Mouse (Mus musculus): ENCODE measurements around the gene Aurka. TPM values are rescaled to one million over a fixed set of nuclear protein-coding genes. Genes with fewer than 3 reads are reported as not detected.

Aurka gene
- polyA plus RNA-seq, 1 experiment: 60.7 TPM

GRCm38 (mm10) chr2:172343751-172344150 is 26.6 kb downstream of the Aurka start:
- no peak for TF ChIP-seq CTCF (IDR thresholded peaks at IDR 0.05; ENCODE audit: control insufficient read depth, insufficient read depth, low read length)
- TF ChIP-seq POLR2A (IDR thresholded peaks at IDR 0.05; ENCODE audit: borderline replicate concordance, control insufficient read depth, low read depth, low read length): no peak
- WGBS: 81% methylated on average over 7 of the region's 7 CpGs
- Histone ChIP-seq H3K27ac (ENCODE audit: control insufficient read depth, insufficient read depth, low read depth, low read length, poor library complexity) (no peak overlapping the region), H3K4me3 (replicated peaks; ENCODE audit: control insufficient read depth, low read depth, low read length) (no peak overlapping the region), H3K4me1 (ENCODE audit: control insufficient read depth, insufficient read depth, low read length) (no peaks in the 10 kb centered on the region)

GRCm38 (mm10) chr2:172341606-172342005 is 28.7 kb downstream of the Aurka start:
- TF ChIP-seq POLR2A (IDR thresholded peaks at IDR 0.05; ENCODE audit: borderline replicate concordance, control insufficient read depth, low read depth, low read length) (no peak), CTCF (IDR thresholded peaks at IDR 0.05; ENCODE audit: control insufficient read depth, insufficient read depth, low read length) (no peak)
- Histone ChIP-seq H3K4me3 (replicated peaks; ENCODE audit: control insufficient read depth, low read depth, low read length) (no peak overlapping the region), H3K4me1 (ENCODE audit: control insufficient read depth, insufficient read depth, low read length) (no peaks in the 10 kb centered on the region), H3K27ac (ENCODE audit: control insufficient read depth, insufficient read depth, low read depth, low read length, poor library complexity) (no peak overlapping the region)
- 72% methylated on average over 5 of the region's 5 CpGs for WGBS

GRCm38 (mm10) chr2:172340936-172341335 is 29.4 kb downstream of the Aurka start:
- 51% methylated on average over 3 of the region's 3 CpGs for WGBS
- no peak for TF ChIP-seq POLR2A (IDR thresholded peaks at IDR 0.05; ENCODE audit: borderline replicate concordance, control insufficient read depth, low read depth, low read length)
- TF ChIP-seq CTCF (IDR thresholded peaks at IDR 0.05; ENCODE audit: control insufficient read depth, insufficient read depth, low read length): no peak
- no peak overlapping the region for H3K4me3 ChIP-seq (replicated peaks; ENCODE audit: control insufficient read depth, low read depth, low read length)
- no peaks in the 10 kb centered on the region for H3K4me1 ChIP-seq (ENCODE audit: control insufficient read depth, insufficient read depth, low read length)
- no peak overlapping the region for H3K27ac ChIP-seq (ENCODE audit: control insufficient read depth, insufficient read depth, low read depth, low read length, poor library complexity)

- H3K27ac ChIP-seq (ENCODE audit: control insufficient read depth, insufficient read depth, low read depth, low read length, poor library complexity): no peak overlapping the region
- 83% methylated on average over 19 of the region's 19 CpGs for WGBS
- TF ChIP-seq CTCF (IDR thresholded peaks at IDR 0.05; ENCODE audit: control insufficient read depth, insufficient read depth, low read length): no peak
- no peak for TF ChIP-seq POLR2A (IDR thresholded peaks at IDR 0.05; ENCODE audit: borderline replicate concordance, control insufficient read depth, low read depth, low read length)
These were observed 32.0 kb downstream of the Aurka start for GRCm38 (mm10) chr2:172338206-172338942.

GRCm38 (mm10) chr2:172329179-172329578 is 41.2 kb downstream of the Aurka start:
- 12% methylated on average over 13 of the region's 13 CpGs for WGBS
- no peak overlapping the region for H3K4me3 ChIP-seq (replicated peaks; ENCODE audit: control insufficient read depth, low read depth, low read length)
- no peak overlapping the region for H3K27ac ChIP-seq (ENCODE audit: control insufficient read depth, insufficient read depth, low read depth, low read length, poor library complexity)
- H3K4me1 ChIP-seq (ENCODE audit: control insufficient read depth, insufficient read depth, low read length): no peaks in the 10 kb centered on the region
- TF ChIP-seq CTCF (IDR thresholded peaks at IDR 0.05; ENCODE audit: control insufficient read depth, insufficient read depth, low read length): peak; percentile 54
- TF ChIP-seq POLR2A (IDR thresholded peaks at IDR 0.05; ENCODE audit: borderline replicate concordance, control insufficient read depth, low read depth, low read length): no peak

More at GRCm38 (mm10) chr2:172338206-172338942, 32.0 kb downstream of the Aurka start:
- H3K4me1 ChIP-seq (ENCODE audit: control insufficient read depth, insufficient read depth, low read length): no peaks in the 10 kb centered on the region
- H3K4me3 ChIP-seq (replicated peaks; ENCODE audit: control insufficient read depth, low read depth, low read length): no peak overlapping the region

- Histone ChIP-seq H3K4me3 (replicated peaks; ENCODE audit: control insufficient read depth, low read depth, low read length) (no peak overlapping the region), H3K27ac (ENCODE audit: control insufficient read depth, insufficient read depth, low read depth, low read length, poor library complexity) (no peak overlapping the region), H3K4me1 (ENCODE audit: control insufficient read depth, insufficient read depth, low read length) (no peaks in the 10 kb centered on the region)
- 53% methylated on average over 8 of the region's 8 CpGs for WGBS
- TF ChIP-seq POLR2A (IDR thresholded peaks at IDR 0.05; ENCODE audit: borderline replicate concordance, control insufficient read depth, low read depth, low read length) (no peak), CTCF (IDR thresholded peaks at IDR 0.05; ENCODE audit: control insufficient read depth, insufficient read depth, low read length) (no peak)
These were observed 42.1 kb downstream of the Aurka start for GRCm38 (mm10) chr2:172328248-172328647.

GRCm38 (mm10) chr2:172320878-172321277 is 49.5 kb downstream of the Aurka start:
- TF ChIP-seq POLR2A (IDR thresholded peaks at IDR 0.05; ENCODE audit: borderline replicate concordance, control insufficient read depth, low read depth, low read length): no peak
- TF ChIP-seq CTCF (IDR thresholded peaks at IDR 0.05; ENCODE audit: control insufficient read depth, insufficient read depth, low read length): no peak
- H3K4me1 ChIP-seq (ENCODE audit: control insufficient read depth, insufficient read depth, low read length): no peaks in the 10 kb centered on the region
- H3K4me3 ChIP-seq (replicated peaks; ENCODE audit: control insufficient read depth, low read depth, low read length): no peak overlapping the region
- no peak overlapping the region for H3K27ac ChIP-seq (ENCODE audit: control insufficient read depth, insufficient read depth, low read depth, low read length, poor library complexity)
- WGBS: 17% methylated on average over 9 of the region's 9 CpGs

GRCm38 (mm10) chr2:172311731-172312130 is 58.6 kb downstream of the Aurka start:
- Histone ChIP-seq H3K27ac (ENCODE audit: control insufficient read depth, insufficient read depth, low read depth, low read length, poor library complexity) (no peak overlapping the region), H3K4me1 (ENCODE audit: control insufficient read depth, insufficient read depth, low read length) (no peaks in the 10 kb centered on the region), H3K4me3 (replicated peaks; ENCODE audit: control insufficient read depth, low read depth, low read length) (no peak overlapping the region)
- WGBS: 82% methylated on average over 9 of the region's 9 CpGs
- no peak for TF ChIP-seq CTCF (IDR thresholded peaks at IDR 0.05; ENCODE audit: control insufficient read depth, insufficient read depth, low read length)
- TF ChIP-seq POLR2A (IDR thresholded peaks at IDR 0.05; ENCODE audit: borderline replicate concordance, control insufficient read depth, low read depth, low read length): no peak
